Mouse (Mus musculus): ENCODE results near the gene Gatd1. TPM values are rescaled to one million over a fixed set of nuclear protein-coding genes. Genes with fewer than 3 reads are reported as not detected.
"Not testable (repeated sequence)": the region's sequence is repeated elsewhere in the genome, so short reads cannot be mapped to it uniquely, and the experiment has no call there.

Gene Gatd1
- polyA plus RNA-seq, 1 experiment from 2014 or later = 49.2 TPM

DNA sequence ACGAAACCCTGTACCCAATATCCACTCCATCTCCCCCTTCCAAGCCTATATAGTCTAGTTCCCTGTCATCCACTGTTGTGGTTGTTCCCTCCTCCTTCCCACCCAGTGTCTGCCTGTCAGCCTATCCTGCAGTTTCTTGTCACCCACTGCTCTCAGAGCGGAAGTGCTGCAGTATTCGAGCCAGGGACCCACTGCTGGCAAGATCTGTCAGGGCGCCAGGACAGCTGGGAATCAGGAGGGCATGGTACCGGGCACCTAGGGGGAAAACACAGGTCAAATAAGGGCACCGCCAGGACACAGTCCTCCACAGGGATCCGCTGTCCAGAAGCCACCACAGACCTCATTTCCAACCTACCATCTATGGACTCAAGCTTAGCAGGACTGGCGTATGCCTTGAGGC lies 3.3 kb downstream of the Gatd1 start:
- Histone ChIP-seq H3K4me2 (ENCODE audit: low read length) (no peak overlapping the region), H3K27me3 (replicated peaks; ENCODE audit: control insufficient read depth, insufficient read depth, low read length) (no peaks in the 10 kb centered on the region), H3K4me1 (replicated peaks; ENCODE audit: control insufficient read depth, insufficient read depth, low read length) (peaks cover 10% of the 10 kb centered on the region; the same call in 1 of the 2 replicates), H3K4me3 (ENCODE audit: low read depth, low read length) (no peak overlapping the region), H3K27ac (ENCODE audit: low read depth) (no peak overlapping the region), H3K36me3 (ENCODE audit: control insufficient read depth, insufficient read depth, low read length) (peaks cover 34% of the 10 kb centered on the region), H3K9me3 (ENCODE audit: control insufficient read depth, low read length) (no peaks in the 10 kb centered on the region), H3K9ac (ENCODE audit: low read length) (no peak overlapping the region)
- DNase-seq (ENCODE audit: low spot score) (no peak), ATAC-seq (replicated peaks; ENCODE audit: low FRiP score, low TSS enrichment, low read depth) (no peak)
- WGBS = 94% methylated on average over 8 of the region's 8 CpGs

GRCm38 (mm10) chr7:141408833-141409232 lies 5.1 kb downstream of the Gatd1 start:
- 14% methylated on average over 11 of the region's 11 CpGs for WGBS
- Histone ChIP-seq H3K9me3 (ENCODE audit: control insufficient read depth, low read length) (no peaks in the 10 kb centered on the region), H3K27me3 (replicated peaks; ENCODE audit: control insufficient read depth, insufficient read depth, low read length) (no peaks in the 10 kb centered on the region), H3K36me3 (ENCODE audit: control insufficient read depth, insufficient read depth, low read length) (peaks cover 34% of the 10 kb centered on the region), H3K4me2 (ENCODE audit: low read length) (no peak overlapping the region), H3K27ac (ENCODE audit: low read depth) (no peak overlapping the region), H3K4me3 (ENCODE audit: low read depth, low read length) (no peak overlapping the region), H3K9ac (ENCODE audit: low read length) (no peak overlapping the region), H3K4me1 (replicated peaks; ENCODE audit: control insufficient read depth, insufficient read depth, low read length) (peaks cover 7% of the 10 kb centered on the region; the same call in 1 of the 2 replicates)
- peak; percentile 73 for ATAC-seq (replicated peaks; ENCODE audit: low FRiP score, low TSS enrichment, low read depth)
- DNase-seq (ENCODE audit: low spot score) = peak; percentile 93

DNA sequence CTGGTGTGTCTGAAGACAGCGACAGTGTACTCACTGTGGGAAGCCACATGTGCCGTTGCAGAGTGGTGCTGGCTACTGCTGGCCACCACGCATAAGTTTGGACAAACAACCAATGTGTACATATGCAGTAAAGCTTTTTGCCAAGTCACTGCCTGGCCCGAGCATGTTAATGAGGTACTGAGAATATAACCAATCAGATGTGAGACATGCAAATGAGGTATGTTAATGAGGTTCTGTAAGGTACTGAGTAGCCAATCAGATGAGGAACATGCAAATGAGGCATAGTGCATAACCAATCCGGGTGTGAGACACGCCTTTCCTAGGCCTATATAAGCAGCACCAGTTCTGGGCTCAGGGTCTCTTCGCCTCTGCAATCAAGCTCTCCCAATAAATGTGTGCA lies 6.3 kb downstream of the Gatd1 start:
- H3K27ac ChIP-seq (ENCODE audit: low read depth); H3K27me3 ChIP-seq (replicated peaks; ENCODE audit: control insufficient read depth, insufficient read depth, low read length); DNase-seq (ENCODE audit: low spot score); H3K4me3 ChIP-seq (ENCODE audit: low read depth, low read length); H3K9me3 ChIP-seq (ENCODE audit: control insufficient read depth, low read length); H3K4me2 ChIP-seq (ENCODE audit: low read length); H3K4me1 ChIP-seq (replicated peaks; ENCODE audit: control insufficient read depth, insufficient read depth, low read length); H3K9ac ChIP-seq (ENCODE audit: low read length); ATAC-seq (replicated peaks; ENCODE audit: low FRiP score, low TSS enrichment, low read depth): not testable (repeated sequence)
- peaks cover 34% of the 10 kb centered on the region for H3K36me3 ChIP-seq (ENCODE audit: control insufficient read depth, insufficient read depth, low read length)
- WGBS = 95% methylated on average over 7 of the region's 7 CpGs

DNA sequence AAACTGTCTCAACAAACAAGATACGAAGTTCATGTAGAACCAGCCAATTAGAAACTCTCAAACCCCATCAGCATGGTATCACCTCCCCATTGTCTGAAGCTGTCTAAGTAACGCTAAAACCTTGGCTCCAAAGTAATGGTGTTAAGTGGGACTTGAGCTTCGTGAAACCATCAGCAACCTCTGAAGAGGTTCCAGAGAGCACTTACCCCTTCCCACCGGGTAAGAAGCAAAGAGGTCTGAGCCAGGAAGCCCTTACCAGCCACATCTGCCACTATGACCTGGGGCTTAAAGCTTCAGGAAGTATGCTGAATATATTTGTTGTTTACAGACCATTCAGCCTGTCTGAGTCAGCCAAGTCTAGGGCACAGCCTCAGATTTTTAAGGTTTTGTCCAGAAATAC lies 8.5 kb downstream of the Gatd1 start:
- H3K4me3 ChIP-seq (ENCODE audit: low read depth, low read length) = no peak overlapping the region
- peaks cover 46% of the 10 kb centered on the region for H3K36me3 ChIP-seq (ENCODE audit: control insufficient read depth, insufficient read depth, low read length)
- no peak overlapping the region for H3K9ac ChIP-seq (ENCODE audit: low read length)
- 0 out of 2 replicates have a peak, but pooled peaks cover 2% of the 10 kb centered on the region for H3K4me1 ChIP-seq (replicated peaks; ENCODE audit: control insufficient read depth, insufficient read depth, low read length)
- ATAC-seq (replicated peaks; ENCODE audit: low FRiP score, low TSS enrichment, low read depth) (no peak), DNase-seq (ENCODE audit: low spot score) (no peak)
- no peak overlapping the region for H3K27ac ChIP-seq (ENCODE audit: low read depth)
- H3K9me3 ChIP-seq (ENCODE audit: control insufficient read depth, low read length) = no peaks in the 10 kb centered on the region
- H3K4me2 ChIP-seq (ENCODE audit: low read length) = no peak overlapping the region
- H3K27me3 ChIP-seq (replicated peaks; ENCODE audit: control insufficient read depth, insufficient read depth, low read length) = no peaks in the 10 kb centered on the region
- WGBS = 74% methylated on average over 4 of the region's 4 CpGs

DNA sequence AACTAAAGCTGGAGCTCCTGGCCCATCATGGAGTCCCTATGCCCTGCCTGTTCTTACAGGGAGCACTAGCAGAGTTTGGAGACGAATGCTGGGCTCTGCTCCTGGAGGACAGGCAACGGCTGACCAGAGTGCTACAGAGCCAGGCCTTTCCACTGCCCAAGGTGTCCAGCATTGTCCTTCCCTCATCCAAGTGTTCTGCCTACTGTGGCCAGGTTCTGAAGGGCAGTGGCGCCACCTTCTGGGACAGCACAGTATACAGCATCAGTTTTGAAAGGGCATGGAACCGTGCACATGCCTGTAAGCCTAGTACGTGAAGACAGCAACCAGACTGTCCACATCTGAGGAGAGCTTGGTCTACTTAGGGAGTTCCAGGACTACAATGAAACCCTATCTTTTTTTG lies 10.6 kb downstream of the Gatd1 start:
- Histone ChIP-seq H3K9me3 (ENCODE audit: control insufficient read depth, low read length) (no peaks in the 10 kb centered on the region), H3K4me1 (replicated peaks; ENCODE audit: control insufficient read depth, insufficient read depth, low read length) (no peaks in the 10 kb centered on the region), H3K4me2 (ENCODE audit: low read length) (no peak overlapping the region), H3K27ac (ENCODE audit: low read depth) (no peak overlapping the region), H3K4me3 (ENCODE audit: low read depth, low read length) (no peak overlapping the region), H3K36me3 (ENCODE audit: control insufficient read depth, insufficient read depth, low read length) (peaks cover 48% of the 10 kb centered on the region), H3K27me3 (replicated peaks; ENCODE audit: control insufficient read depth, insufficient read depth, low read length) (no peaks in the 10 kb centered on the region), H3K9ac (ENCODE audit: low read length) (no peak overlapping the region)
- DNase-seq (ENCODE audit: low spot score) = peak; percentile 75
- 0 out of 2 replicates have a peak, but pooled peaks have one; percentile 23 for ATAC-seq (replicated peaks; ENCODE audit: low FRiP score, low TSS enrichment, low read depth)
- WGBS = 42% methylated on average over 5 of the region's 5 CpGs

- peaks cover 42% of the 10 kb centered on the region for H3K36me3 ChIP-seq (ENCODE audit: control insufficient read depth, insufficient read depth, low read length)
- 77% methylated on average over 1 of the region's 1 CpGs for WGBS
- DNase-seq (ENCODE audit: low spot score) = no peak
- ATAC-seq (replicated peaks; ENCODE audit: low FRiP score, low TSS enrichment, low read depth) = no peak
- H3K9me3 ChIP-seq (ENCODE audit: control insufficient read depth, low read length) = no peaks in the 10 kb centered on the region
- no peaks in the 10 kb centered on the region for H3K27me3 ChIP-seq (replicated peaks; ENCODE audit: control insufficient read depth, insufficient read depth, low read length)
- H3K27ac ChIP-seq (ENCODE audit: low read depth) = no peak overlapping the region
- no peak overlapping the region for H3K4me3 ChIP-seq (ENCODE audit: low read depth, low read length)
- H3K4me2 ChIP-seq (ENCODE audit: low read length) = no peak overlapping the region
- H3K4me1 ChIP-seq (replicated peaks; ENCODE audit: control insufficient read depth, insufficient read depth, low read length) = peaks cover 9% of the 10 kb centered on the region
- no peak overlapping the region for H3K9ac ChIP-seq (ENCODE audit: low read length)
Measured at GRCm38 (mm10) chr7:141395348-141395747, 18.6 kb downstream of the Gatd1 start.

- peaks cover 36% of the 10 kb centered on the region for H3K36me3 ChIP-seq (ENCODE audit: control insufficient read depth, insufficient read depth, low read length)
- no peak overlapping the region for H3K27ac ChIP-seq (ENCODE audit: low read depth)
- WGBS = 27% methylated on average over 6 of the region's 6 CpGs
- ATAC-seq (replicated peaks; ENCODE audit: low FRiP score, low TSS enrichment, low read depth) (no peak), DNase-seq (ENCODE audit: low spot score) (peak; percentile 78)
- H3K27me3 ChIP-seq (replicated peaks; ENCODE audit: control insufficient read depth, insufficient read depth, low read length) = no peaks in the 10 kb centered on the region
- H3K9me3 ChIP-seq (ENCODE audit: control insufficient read depth, low read length) = no peaks in the 10 kb centered on the region
- H3K4me1 ChIP-seq (replicated peaks; ENCODE audit: control insufficient read depth, insufficient read depth, low read length) = peaks cover 9% of the 10 kb centered on the region
- H3K4me3 ChIP-seq (ENCODE audit: low read depth, low read length) = no peak overlapping the region
- no peak overlapping the region for H3K9ac ChIP-seq (ENCODE audit: low read length)
- no peak overlapping the region for H3K4me2 ChIP-seq (ENCODE audit: low read length)
Measured at GRCm38 (mm10) chr7:141394771-141395170, 19.2 kb downstream of the Gatd1 start.

GRCm38 (mm10) chr7:141394158-141394557 lies 19.8 kb downstream of the Gatd1 start:
- Histone ChIP-seq H3K27ac (ENCODE audit: low read depth) (no peak overlapping the region), H3K4me3 (ENCODE audit: low read depth, low read length) (no peak overlapping the region), H3K4me1 (replicated peaks; ENCODE audit: control insufficient read depth, insufficient read depth, low read length) (peaks cover 9% of the 10 kb centered on the region), H3K27me3 (replicated peaks; ENCODE audit: control insufficient read depth, insufficient read depth, low read length) (no peaks in the 10 kb centered on the region), H3K4me2 (ENCODE audit: low read length) (no peak overlapping the region), H3K9ac (ENCODE audit: low read length) (no peak overlapping the region), H3K9me3 (ENCODE audit: control insufficient read depth, low read length) (no peaks in the 10 kb centered on the region), H3K36me3 (ENCODE audit: control insufficient read depth, insufficient read depth, low read length) (peaks cover 31% of the 10 kb centered on the region)
- 80% methylated on average over 7 of the region's 7 CpGs for WGBS
- no peak for ATAC-seq (replicated peaks; ENCODE audit: low FRiP score, low TSS enrichment, low read depth)
- DNase-seq (ENCODE audit: low spot score) = no peak

GRCm38 (mm10) chr7:141392552-141393222 lies 21.2 kb downstream of the Gatd1 start:
- no peak overlapping the region; the same call in 1 of the 2 replicates for H3K27ac ChIP-seq (ENCODE audit: low read depth)
- ATAC-seq (replicated peaks; ENCODE audit: low FRiP score, low TSS enrichment, low read depth) (peak; percentile 41), DNase-seq (ENCODE audit: low spot score) (no peak)
- H3K9ac ChIP-seq (ENCODE audit: low read length) = peak overlapping the region; percentile 49
- H3K4me3 ChIP-seq (ENCODE audit: low read depth, low read length) = peak overlapping the region; percentile 81
- H3K9me3 ChIP-seq (ENCODE audit: control insufficient read depth, low read length) = no peaks in the 10 kb centered on the region
- H3K4me2 ChIP-seq (ENCODE audit: low read length) = peak overlapping the region; percentile 69
- H3K36me3 ChIP-seq (ENCODE audit: control insufficient read depth, insufficient read depth, low read length) = peaks cover 16% of the 10 kb centered on the region
- H3K27me3 ChIP-seq (replicated peaks; ENCODE audit: control insufficient read depth, insufficient read depth, low read length) = no peaks in the 10 kb centered on the region
- WGBS = 34% methylated on average over 9 of the region's 9 CpGs
- H3K4me1 ChIP-seq (replicated peaks; ENCODE audit: control insufficient read depth, insufficient read depth, low read length) = peaks cover 9% of the 10 kb centered on the region

Measured in intestine, embryonic 14.5 days (tissue).